Mouse (Mus musculus): ENCODE data around the gene Myo19. TPM values are rescaled to one million over a fixed set of nuclear protein-coding genes. Genes with fewer than 3 reads are reported as not detected.

Myo19 gene
- polyA plus RNA-seq, 1 experiment from 2014 or later, result 9.9 TPM

- Histone ChIP-seq H3K9me3 (no peaks in the 10 kb centered on the region), H3K4me3 (no peak overlapping the region), H3K27ac (no peak overlapping the region), H3K27me3 (ENCODE audit: insufficient read depth, poor library complexity, severe bottlenecking) (no peaks in the 10 kb centered on the region), H3K36me3 (peaks cover 94% of the 10 kb centered on the region), H3K4me1 (replicated peaks) (no peaks in the 10 kb centered on the region)
- no peak for DNase-seq (ENCODE audit: low spot score)
- 93% methylated on average over 7 of the region's 7 CpGs for WGBS
Observed at GRCm38 (mm10) chr11:84891705-84892104, 11.8 kb downstream of the Myo19 start.

- no peak for DNase-seq (ENCODE audit: low spot score)
- Histone ChIP-seq H3K27me3 (ENCODE audit: insufficient read depth, poor library complexity, severe bottlenecking) (no peaks in the 10 kb centered on the region), H3K36me3 (peaks cover 94% of the 10 kb centered on the region), H3K4me1 (replicated peaks) (no peaks in the 10 kb centered on the region), H3K27ac (no peak overlapping the region), H3K9me3 (no peaks in the 10 kb centered on the region), H3K4me3 (no peak overlapping the region)
- 93% methylated on average over 14 of the region's 15 CpGs for WGBS
Observed at GRCm38 (mm10) chr11:84893113-84893512, 13.2 kb downstream of the Myo19 start.

- no peaks in the 10 kb centered on the region for H3K9me3 ChIP-seq
- no peak overlapping the region for H3K4me3 ChIP-seq
- no peak overlapping the region for H3K27ac ChIP-seq
- no peak for DNase-seq (ENCODE audit: low spot score)
- H3K36me3 ChIP-seq, result peaks cover 100% of the 10 kb centered on the region
- H3K4me1 ChIP-seq (replicated peaks), result no peaks in the 10 kb centered on the region
- H3K27me3 ChIP-seq (ENCODE audit: insufficient read depth, poor library complexity, severe bottlenecking), result no peaks in the 10 kb centered on the region
- WGBS, result 85% methylated on average over 9 of the region's 9 CpGs
Observed at GRCm38 (mm10) chr11:84904597-84905144, 24.7 kb downstream of the Myo19 start.

- Histone ChIP-seq H3K27me3 (ENCODE audit: insufficient read depth, poor library complexity, severe bottlenecking) (no peaks in the 10 kb centered on the region), H3K27ac (no peak overlapping the region), H3K9me3 (no peaks in the 10 kb centered on the region), H3K36me3 (peaks cover 100% of the 10 kb centered on the region), H3K4me1 (replicated peaks) (no peaks in the 10 kb centered on the region), H3K4me3 (no peak overlapping the region)
- 85% methylated on average over 3 of the region's 3 CpGs for WGBS
- DNase-seq (ENCODE audit: low spot score), result no peak
Observed at GRCm38 (mm10) chr11:84907081-84907480, 27.1 kb downstream of the Myo19 start.

GRCm38 (mm10) chr11:84908480-84908879, 28.5 kb downstream of the Myo19 start:
- no peaks in the 10 kb centered on the region for H3K27me3 ChIP-seq (ENCODE audit: insufficient read depth, poor library complexity, severe bottlenecking)
- H3K4me1 ChIP-seq (replicated peaks), result no peaks in the 10 kb centered on the region
- H3K4me3 ChIP-seq, result no peak overlapping the region
- H3K36me3 ChIP-seq, result peaks cover 98% of the 10 kb centered on the region
- 93% methylated on average over 6 of the region's 6 CpGs for WGBS
- no peak overlapping the region for H3K27ac ChIP-seq
- DNase-seq (ENCODE audit: low spot score), result no peak
- no peaks in the 10 kb centered on the region for H3K9me3 ChIP-seq

- no peak overlapping the region for H3K27ac ChIP-seq
- no peaks in the 10 kb centered on the region for H3K27me3 ChIP-seq (ENCODE audit: insufficient read depth, poor library complexity, severe bottlenecking)
- H3K9me3 ChIP-seq, result no peaks in the 10 kb centered on the region
- no peak overlapping the region for H3K4me3 ChIP-seq
- peaks cover 13% of the 10 kb centered on the region for H3K4me1 ChIP-seq (replicated peaks)
- DNase-seq (ENCODE audit: low spot score), result no peak
- WGBS, result 89% methylated on average over 4 of the region's 4 CpGs
- peaks cover 92% of the 10 kb centered on the region for H3K36me3 ChIP-seq
Observed at GRCm38 (mm10) chr11:84910411-84910810, 30.5 kb downstream of the Myo19 start.

GRCm38 (mm10) chr11:84914673-84915072, 34.7 kb downstream of the Myo19 start:
- peak overlapping the region; percentile 96 for H3K4me3 ChIP-seq
- H3K36me3 ChIP-seq, result peaks cover 49% of the 10 kb centered on the region
- peaks cover 28% of the 10 kb centered on the region for H3K4me1 ChIP-seq (replicated peaks)
- H3K27me3 ChIP-seq (ENCODE audit: insufficient read depth, poor library complexity, severe bottlenecking), result no peaks in the 10 kb centered on the region
- no peak for DNase-seq (ENCODE audit: low spot score)
- 86% methylated on average over 5 of the region's 5 CpGs for WGBS
- H3K27ac ChIP-seq, result no peak overlapping the region
- no peaks in the 10 kb centered on the region for H3K9me3 ChIP-seq

- peaks cover 28% of the 10 kb centered on the region for H3K4me1 ChIP-seq (replicated peaks)
- H3K4me3 ChIP-seq, result peak within 1 kb of the TSS; percentile 96
- peaks cover 34% of the 10 kb centered on the region for H3K36me3 ChIP-seq
- H3K9me3 ChIP-seq, result no peaks in the 10 kb centered on the region
- DNase-seq (ENCODE audit: low spot score), result peak; percentile 81
- H3K27me3 ChIP-seq (ENCODE audit: insufficient read depth, poor library complexity, severe bottlenecking), result no peaks in the 10 kb centered on the region
- 4% methylated on average over 34 of the region's 34 CpGs for WGBS
- peak within 1 kb of the TSS; percentile 88 for H3K27ac ChIP-seq
Observed at GRCm38 (mm10) chr11:84916053-84916702, 36.2 kb downstream of the Myo19 start, which contains the start of gene Znhit3. Znhit3 (minus strand) TSS chr11:84916366.

- WGBS, result 59% methylated on average over 7 of the region's 7 CpGs
- Histone ChIP-seq H3K27me3 (ENCODE audit: insufficient read depth, poor library complexity, severe bottlenecking) (no peaks in the 10 kb centered on the region), H3K4me3 (peak overlapping the region; percentile 96), H3K9me3 (no peaks in the 10 kb centered on the region), H3K36me3 (peaks cover 28% of the 10 kb centered on the region), H3K4me1 (replicated peaks) (peaks cover 28% of the 10 kb centered on the region), H3K27ac (peak overlapping the region; percentile 88)
- DNase-seq (ENCODE audit: low spot score), result no peak
Observed at GRCm38 (mm10) chr11:84916703-84917300, 36.9 kb downstream of the Myo19 start.

GRCm38 (mm10) chr11:84918425-84918824, 38.5 kb downstream of the Myo19 start:
- WGBS, result 9% methylated on average over 16 of the region's 16 CpGs
- Histone ChIP-seq H3K4me3 (0 out of 2 replicates have a peak overlapping the region, but pooled peaks have one; percentile 14), H3K9me3 (no peaks in the 10 kb centered on the region), H3K36me3 (peaks cover 13% of the 10 kb centered on the region), H3K4me1 (replicated peaks) (peaks cover 28% of the 10 kb centered on the region), H3K27ac (no peak overlapping the region), H3K27me3 (ENCODE audit: insufficient read depth, poor library complexity, severe bottlenecking) (no peaks in the 10 kb centered on the region)
- peak; percentile 89 for DNase-seq (ENCODE audit: low spot score)

GRCm38 (mm10) chr11:84919276-84919675, 39.3 kb downstream of the Myo19 start:
- no peak for DNase-seq (ENCODE audit: low spot score)
- Histone ChIP-seq H3K9me3 (no peaks in the 10 kb centered on the region), H3K4me3 (no peak overlapping the region), H3K4me1 (replicated peaks) (peaks cover 26% of the 10 kb centered on the region), H3K36me3 (peaks cover 5% of the 10 kb centered on the region), H3K27me3 (ENCODE audit: insufficient read depth, poor library complexity, severe bottlenecking) (no peaks in the 10 kb centered on the region), H3K27ac (no peak overlapping the region)
- 34% methylated on average over 3 of the region's 3 CpGs for WGBS

GRCm38 (mm10) chr11:84919951-84920350, 40.0 kb downstream of the Myo19 start:
- 76% methylated on average over 7 of the region's 7 CpGs for WGBS
- no peaks in the 10 kb centered on the region for H3K36me3 ChIP-seq
- no peak overlapping the region for H3K4me3 ChIP-seq
- no peaks in the 10 kb centered on the region for H3K27me3 ChIP-seq (ENCODE audit: insufficient read depth, poor library complexity, severe bottlenecking)
- DNase-seq (ENCODE audit: low spot score), result no peak
- no peak overlapping the region for H3K27ac ChIP-seq
- H3K9me3 ChIP-seq, result no peaks in the 10 kb centered on the region
- peaks cover 19% of the 10 kb centered on the region for H3K4me1 ChIP-seq (replicated peaks)

- Histone ChIP-seq H3K4me3 (no peak overlapping the region), H3K27me3 (ENCODE audit: insufficient read depth, poor library complexity, severe bottlenecking) (no peaks in the 10 kb centered on the region), H3K36me3 (no peaks in the 10 kb centered on the region), H3K9me3 (no peaks in the 10 kb centered on the region), H3K27ac (no peak overlapping the region), H3K4me1 (replicated peaks) (peaks cover 13% of the 10 kb centered on the region)
- DNase-seq (ENCODE audit: low spot score), result no peak
- 90% methylated on average over 8 of the region's 8 CpGs for WGBS
Observed at GRCm38 (mm10) chr11:84920981-84921380, 41.0 kb downstream of the Myo19 start.
